Mouse (Mus musculus): ENCODE results near the gene Mblac1.

The Mblac1 gene

GRCm38 (mm10) chr5:138193771-138194727 lies at the start of gene Mblac1:
Mblac1 (plus strand) TSS chr5:138194314.
- peak; percentile 78 for DNase-seq (ENCODE audit: low read depth, low spot score)

- DNase-seq (ENCODE audit: low read depth, low spot score), result no peak
Observed at GRCm38 (mm10) chr5:138154390-138154789, 39.7 kb upstream of the Mblac1 start.

- peak; percentile 91 for DNase-seq (ENCODE audit: low read depth, low spot score)
Observed at GRCm38 (mm10) chr5:138155443-138155976, 38.6 kb upstream of the Mblac1 start, which contains the start of gene Zfp113. Zfp113 (minus strand) TSS chr5:138155744.

GRCm38 (mm10) chr5:138160224-138160762 lies 33.8 kb upstream of the Mblac1 start:
- DNase-seq (ENCODE audit: low read depth, low spot score), result no peak

GRCm38 (mm10) chr5:138160842-138161665 lies 33.1 kb upstream of the Mblac1 start, which contains the start of gene Cops6:
Cops6 (plus strand) TSS chr5:138161071.
- DNase-seq (ENCODE audit: low read depth, low spot score), result peak; percentile 95

GRCm38 (mm10) chr5:138163046-138163445 lies 31.1 kb upstream of the Mblac1 start:
- no peak for DNase-seq (ENCODE audit: low read depth, low spot score)

GRCm38 (mm10) chr5:138163610-138164009 lies 30.5 kb upstream of the Mblac1 start:
- no peak for DNase-seq (ENCODE audit: low read depth, low spot score)

- no peak for DNase-seq (ENCODE audit: low read depth, low spot score)
Observed at GRCm38 (mm10) chr5:138165594-138165993, 28.5 kb upstream of the Mblac1 start.

- DNase-seq (ENCODE audit: low read depth, low spot score), result peak; percentile 93
Observed at GRCm38 (mm10) chr5:138170936-138171561, 23.1 kb upstream of the Mblac1 start.

- DNase-seq (ENCODE audit: low read depth, low spot score), result peak; percentile 97
Observed at GRCm38 (mm10) chr5:138171695-138172491, 22.2 kb upstream of the Mblac1 start, which contains the start of the genes Ap4m1 and Mcm7. Ap4m1 (plus strand) TSS chr5:138172002. Mcm7 (minus strand) TSS chr5:138172422.

- DNase-seq (ENCODE audit: low read depth, low spot score), result no peak
Observed at GRCm38 (mm10) chr5:138173217-138173616, 20.9 kb upstream of the Mblac1 start.

GRCm38 (mm10) chr5:138186950-138187638 lies 7.0 kb upstream of the Mblac1 start, which contains the start of the genes Taf6 and Cnpy4:
Taf6 (minus strand) TSS chr5:138187451.
Cnpy4 (plus strand) TSS chr5:138187485.
- DNase-seq (ENCODE audit: low read depth, low spot score), result peak; percentile 94

GRCm38 (mm10) chr5:138187661-138188306 lies 6.3 kb upstream of the Mblac1 start:
- DNase-seq (ENCODE audit: low read depth, low spot score), result peak; percentile 86

GRCm38 (mm10) chr5:138194755-138195345 lies 736 bp downstream of the Mblac1 start:
- no peak for DNase-seq (ENCODE audit: low read depth, low spot score)

- DNase-seq (ENCODE audit: low read depth, low spot score), result no peak
Observed at GRCm38 (mm10) chr5:138195463-138195862, 1.3 kb downstream of the Mblac1 start.

GRCm38 (mm10) chr5:138199576-138199975 lies 5.5 kb downstream of the Mblac1 start:
- DNase-seq (ENCODE audit: low read depth, low spot score), result no peak

GRCm38 (mm10) chr5:138202086-138202485 lies 8.0 kb downstream of the Mblac1 start:
- no peak for DNase-seq (ENCODE audit: low read depth, low spot score)

GRCm38 (mm10) chr5:138207253-138207652 lies 13.1 kb downstream of the Mblac1 start:
- DNase-seq (ENCODE audit: low read depth, low spot score), result no peak
